Mouse (Mus musculus) Patski (cell line): ENCODE measurements around the gene Csrnp3. TPM values are rescaled to one million over a fixed set of nuclear protein-coding genes. Genes with fewer than 3 reads are reported as not detected.
"Not testable (repeated sequence)": the region's sequence is repeated elsewhere in the genome, so short reads cannot be mapped to it uniquely, and the experiment has no call there.

Source experiments
- ATAC-seq: fragments of 100-300 bp; one replicate; pipeline ENCODE4 v1.8.0; 2021
- CTCF ChIA-PET: fragments of 350-600 bp; sonication (Branson Sonifier 250); formaldehyde crosslinking; loops from one replicate; lab custom pipeline; 2022; ENCODE audit warnings: inconsistent platforms; lab: Charles Lee
- POLR2A ChIA-PET: fragments of 350-600 bp; sonication (Branson Sonifier 250); formaldehyde crosslinking; loops from one replicate; lab custom pipeline; 2022; ENCODE audit warnings: antibody characterized with exemption, inconsistent platforms; lab: Charles Lee
- DNase-seq: peaks from one replicate; pipeline ENCODE4 v3.0.0-alpha.2; 2011; ENCODE audit warnings: low read depth, low spot score
- H3K27me3 ChIP-seq: fragments of 371-371 bp; one replicate; pipeline ENCODE4 v1.5.1; 2021
- CTCF ChIP-seq: fragments of 100-300 bp; IDR thresholded peaks from one replicate; pipeline ENCODE4 v1.5.1; 2021
- in situ Hi-C: fragments of 300-500 bp; cut with MboI; formaldehyde crosslinking; loops from 3 replicates; pipeline ENCODE4 v1.11.1; 2018; ENCODE audit warnings: low pct_unique_long_range_greater_than_20kb, mixed read lengths
- polyA plus RNA-seq: library from polyadenylated mRNA; unstranded; gene quantifications from one replicate; pipeline ENCODE4 v1.2.3, GENCODE M21; 2021

Csrnp3 gene
- polyA plus RNA-seq, 1 experiment from 2014 or later: not detected

GRCm38 (mm10) chr2:65841606-65842005 is 4.0 kb upstream of the Csrnp3 start:
- DNase-seq: no peak

GRCm38 (mm10) chr2:65842356-65842755 is 3.2 kb upstream of the Csrnp3 start:
- ChIA-PET POLR2A (no interaction called here), CTCF (interaction anchor here (1.1 kb wide), 1 partner anchor 50 kb away, joined by 3 read pairs; no protein-coding TSS in a partner anchor)
- DNase-seq (no peak), ATAC-seq (no peak)
- TF ChIP-seq CTCF: no peak
- in situ Hi-C loops: no loop called here
- H3K27me3 ChIP-seq: peaks cover 12% of the 10 kb centered on the region

More at GRCm38 (mm10) chr2:65841606-65842005, 4.0 kb upstream of the Csrnp3 start:
- CTCF ChIA-PET: interaction anchor here (1.1 kb wide), 1 partner anchor 49 kb away, joined by 3 read pairs; no protein-coding TSS in a partner anchor
- POLR2A ChIA-PET: no interaction called here
- TF ChIP-seq CTCF: no peak
- in situ Hi-C loops: no loop called here
- H3K27me3 ChIP-seq: peaks cover 5% of the 10 kb centered on the region
- no peak for ATAC-seq

- POLR2A ChIA-PET: no interaction called here
- DNase-seq (no peak), ATAC-seq (no peak)
- TF ChIP-seq CTCF: no peak
- in situ Hi-C loops: no loop called here
- peaks cover 16% of the 10 kb centered on the region for H3K27me3 ChIP-seq
- CTCF ChIA-PET: no interaction called here
Measured at GRCm38 (mm10) chr2:65846000-65846755, 611 bp downstream of the Csrnp3 start.

- H3K27me3 ChIP-seq: peaks cover 16% of the 10 kb centered on the region
- DNase-seq: no peak
Measured at GRCm38 (mm10) chr2:65847463-65848110, 2.0 kb downstream of the Csrnp3 start.

GRCm38 (mm10) chr2:65848706-65849105 is 3.1 kb downstream of the Csrnp3 start:
- no peak for DNase-seq
- CTCF ChIA-PET: no interaction called here
- POLR2A ChIA-PET: no interaction called here
- TF ChIP-seq CTCF: no peak
- peaks cover 16% of the 10 kb centered on the region for H3K27me3 ChIP-seq
- in situ Hi-C loops: no loop called here
- ATAC-seq: no peak

More at GRCm38 (mm10) chr2:65847463-65848110, 2.0 kb downstream of the Csrnp3 start:
- CTCF ChIA-PET: no interaction called here
- no peak for TF ChIP-seq CTCF
- POLR2A ChIA-PET: no interaction called here
- in situ Hi-C loops: no loop called here
- ATAC-seq: no peak

GRCm38 (mm10) chr2:65850282-65850681 is 4.7 kb downstream of the Csrnp3 start:
- DNase-seq, CTCF ChIA-PET, POLR2A ChIA-PET, ATAC-seq, in situ Hi-C loops: not testable (repeated sequence)
- peaks cover 15% of the 10 kb centered on the region for H3K27me3 ChIP-seq

GRCm38 (mm10) chr2:65856791-65857190 is 11.2 kb downstream of the Csrnp3 start:
- ATAC-seq (no peak), DNase-seq (no peak)
- H3K27me3 ChIP-seq: no peaks in the 10 kb centered on the region
- TF ChIP-seq CTCF: no peak
- ChIA-PET POLR2A (no interaction called here), CTCF (no interaction called here)
- in situ Hi-C loops: no loop called here

GRCm38 (mm10) chr2:65859767-65860727 is 14.5 kb downstream of the Csrnp3 start:
- ATAC-seq: no peak
- in situ Hi-C loops: no loop called here
- no peaks in the 10 kb centered on the region for H3K27me3 ChIP-seq
- no peak for TF ChIP-seq CTCF
- ChIA-PET POLR2A (no interaction called here), CTCF (no interaction called here)
- DNase-seq: no peak

- H3K27me3 ChIP-seq: peaks cover 9% of the 10 kb centered on the region
- POLR2A ChIA-PET: no interaction called here
- in situ Hi-C loops: no loop called here
- no peak for ATAC-seq
- CTCF ChIA-PET: no interaction called here
- TF ChIP-seq CTCF: no peak
- DNase-seq: no peak
Measured at GRCm38 (mm10) chr2:65864778-65865339, 19.3 kb downstream of the Csrnp3 start.
